Comparison of ENCODE assay signal across 17 mouse cellular contexts in the genomic region with DNA sequence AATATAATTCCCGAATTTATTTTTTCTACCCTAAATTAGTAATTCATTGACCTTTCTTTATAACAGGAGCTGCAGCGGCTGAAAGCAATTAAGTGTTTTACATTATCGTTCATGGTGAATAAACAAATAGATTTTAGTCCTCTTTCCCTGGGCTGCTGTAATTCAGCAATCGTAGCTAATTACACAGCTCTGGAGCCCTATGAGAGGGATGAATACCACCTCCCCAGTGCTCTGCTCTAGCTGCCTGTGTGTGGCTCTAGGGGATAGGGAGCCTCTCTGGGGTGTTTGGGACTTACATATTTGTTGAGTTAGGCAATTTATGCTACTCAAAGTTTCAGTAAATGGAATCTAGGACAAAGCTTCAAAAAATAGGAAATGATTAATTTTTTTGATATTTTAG.
"Had no signal": no experiment of that assay in that cellular context is flagged by ENCODE, and none has a peak within 500 bp of the region (broad histone marks: within the 10 kb centered on the region; RNA-seq: fewer than 3 reads in every experiment).

No protein-coding gene starts in this region.

- H3K27ac ChIP-seq: left cerebral cortex, adult 2 months; liver, embryonic 13.5 days; stomach, postnatal 0 days had no signal

- H3K36me3 ChIP-seq: liver, embryonic 13.5 days had no signal

- H3K4me3 ChIP-seq: left cerebral cortex, adult 2 months; liver, embryonic 13.5 days; myocyte had no signal

- H3K27me3 ChIP-seq: liver, embryonic 13.5 days had no signal

- H3K4me2 ChIP-seq: liver, embryonic 13.5 days; midbrain, embryonic 11.5 days had no signal

- H3K4me1 ChIP-seq: liver, embryonic 13.5 days had no signal

- DNase-seq: kidney, adult 9 months; kidney, postnatal 14 days; kidney, postnatal 4 days; layer of hippocampus, adult 9-11 months; layer of hippocampus, postnatal 36 days; liver, embryonic 13.5 days; lung, adult 2 months; lung, postnatal 14 days; lung, postnatal 4 days; midbrain, embryonic 14.5 days; thymus, adult 2 months; thymus, postnatal 14 days; thymus, postnatal 4 days had no signal

- H3K9me3 ChIP-seq: liver, embryonic 13.5 days had no signal

- H3K9ac ChIP-seq: liver, embryonic 13.5 days had no signal
